Mouse (Mus musculus): Measurements from ENCODE around the gene Grin3b.

Grin3b gene

DNA sequence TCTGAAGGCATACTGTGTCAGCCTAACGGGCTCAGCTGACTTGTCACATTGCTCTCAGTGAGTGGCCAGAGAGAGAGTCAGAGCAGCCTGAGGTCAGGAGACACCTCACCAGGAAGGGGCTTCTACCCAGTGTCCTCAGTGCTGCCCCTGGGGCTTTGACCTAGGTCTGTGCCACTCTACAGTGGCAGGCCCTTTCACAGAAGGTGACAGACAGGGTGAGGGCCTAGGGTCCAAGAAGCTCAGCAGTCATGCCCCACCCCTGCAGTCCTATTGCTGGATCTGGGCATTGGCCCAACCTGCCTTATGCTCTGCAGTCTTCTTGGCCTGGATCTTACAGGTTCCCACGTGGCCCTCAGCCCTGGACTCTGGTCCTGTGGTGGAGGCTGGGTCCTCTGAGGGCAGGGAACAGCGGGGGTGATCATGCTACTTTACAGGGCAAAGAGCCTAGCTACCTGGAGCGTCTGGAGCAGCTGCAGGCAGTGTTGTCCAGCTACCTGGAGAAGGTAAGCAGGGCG is 3.6 kb upstream of the Grin3b start:
- peak; percentile 55 for DNase-seq (ENCODE audit: low read depth, low spot score)

DNA sequence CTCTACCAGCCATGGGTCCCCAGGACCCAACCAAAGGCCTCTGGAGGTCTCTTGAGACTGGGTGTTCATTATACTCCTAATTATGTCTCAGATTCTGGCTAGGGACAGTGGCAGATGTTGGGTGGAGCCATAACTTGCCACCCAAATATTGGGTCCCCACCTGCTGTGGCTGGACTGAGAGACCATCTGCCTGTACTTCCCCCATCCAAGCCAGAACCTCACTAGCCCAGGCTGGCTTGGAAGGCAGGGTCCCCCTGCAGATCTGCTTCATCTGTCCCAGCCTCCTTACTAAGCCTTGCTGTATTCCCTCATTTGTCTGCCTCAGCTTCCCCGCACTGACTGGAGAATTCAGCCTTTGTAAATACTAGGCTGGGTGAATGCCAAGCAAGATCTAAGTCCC is 2.3 kb upstream of the Grin3b start:
- DNase-seq (ENCODE audit: low read depth, low spot score) = no peak

DNA sequence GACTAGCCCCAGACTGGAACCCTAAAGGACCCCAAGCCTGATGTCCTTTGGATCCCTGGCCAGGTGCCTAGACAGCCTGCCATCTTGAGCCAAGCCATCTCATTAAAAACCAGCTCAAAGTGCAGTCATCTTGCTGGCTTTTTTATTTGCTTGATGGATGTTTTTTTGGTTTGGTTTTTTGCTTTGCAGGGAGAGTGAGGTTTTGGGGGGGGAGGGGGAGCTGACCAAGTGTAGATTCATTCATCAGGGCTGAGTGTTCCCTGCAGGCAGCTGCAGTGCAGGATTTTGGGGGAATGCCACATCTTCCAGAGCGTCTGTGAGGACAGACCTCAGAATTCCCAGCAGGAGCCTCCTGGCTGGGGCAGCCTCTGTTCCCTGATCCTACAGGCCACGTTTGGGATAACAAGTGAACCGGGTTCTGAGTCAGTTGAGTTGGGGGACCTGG is 1.4 kb upstream of the Grin3b start:
- DNase-seq (ENCODE audit: low read depth, low spot score) = no peak

DNA sequence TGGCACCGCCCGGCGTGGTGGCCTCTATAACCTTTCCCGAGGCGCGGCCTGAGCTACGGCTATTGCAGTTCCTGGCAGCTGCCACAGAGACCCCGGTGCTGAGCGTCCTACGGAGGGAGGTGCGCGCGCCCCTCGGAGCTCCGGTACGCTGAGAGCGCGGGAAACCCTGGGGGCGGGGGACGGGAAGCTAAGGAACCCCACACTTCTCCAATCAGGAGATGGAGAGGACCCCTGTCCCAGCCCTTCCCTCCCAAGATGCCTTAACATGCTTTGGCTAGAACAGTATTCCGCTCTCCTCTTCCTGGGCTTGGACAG is 625 bp downstream of the Grin3b start:
- DNase-seq (ENCODE audit: low read depth, low spot score) = no peak

DNA sequence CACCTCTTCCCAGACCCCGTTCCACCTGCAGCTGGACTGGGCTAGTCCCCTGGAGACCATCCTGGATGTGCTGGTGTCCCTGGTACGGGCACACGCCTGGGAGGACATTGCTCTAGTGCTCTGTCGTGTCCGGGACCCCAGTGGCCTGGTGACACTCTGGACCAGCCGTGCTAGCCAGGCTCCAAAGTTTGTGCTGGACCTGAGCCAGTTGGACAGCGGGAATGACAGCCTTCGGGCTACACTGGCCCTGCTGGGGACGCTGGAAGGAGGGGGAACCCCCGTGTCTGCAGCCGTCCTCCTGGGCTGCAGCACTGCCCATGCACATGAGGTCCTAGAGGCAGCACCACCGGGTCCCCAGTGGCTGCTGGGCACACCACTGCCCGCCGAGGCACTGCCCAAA is 2.3 kb downstream of the Grin3b start:
- no peak for DNase-seq (ENCODE audit: low read depth, low spot score)

DNA sequence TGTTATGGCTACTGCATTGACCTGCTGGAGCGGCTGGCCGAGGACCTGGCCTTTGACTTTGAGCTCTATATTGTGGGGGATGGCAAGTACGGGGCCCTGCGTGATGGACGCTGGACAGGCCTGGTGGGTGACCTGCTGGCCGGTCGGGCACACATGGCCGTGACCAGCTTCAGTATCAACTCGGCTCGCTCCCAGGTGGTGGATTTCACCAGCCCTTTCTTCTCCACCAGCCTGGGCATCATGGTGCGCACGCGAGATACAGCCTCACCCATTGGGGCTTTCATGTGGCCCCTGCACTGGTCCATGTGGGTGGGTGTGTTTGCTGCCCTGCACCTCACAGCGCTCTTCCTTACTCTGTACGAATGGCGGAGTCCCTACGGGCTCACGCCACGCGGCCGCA is 3.6 kb downstream of the Grin3b start:
- DNase-seq (ENCODE audit: low read depth, low spot score) = no peak

DNA sequence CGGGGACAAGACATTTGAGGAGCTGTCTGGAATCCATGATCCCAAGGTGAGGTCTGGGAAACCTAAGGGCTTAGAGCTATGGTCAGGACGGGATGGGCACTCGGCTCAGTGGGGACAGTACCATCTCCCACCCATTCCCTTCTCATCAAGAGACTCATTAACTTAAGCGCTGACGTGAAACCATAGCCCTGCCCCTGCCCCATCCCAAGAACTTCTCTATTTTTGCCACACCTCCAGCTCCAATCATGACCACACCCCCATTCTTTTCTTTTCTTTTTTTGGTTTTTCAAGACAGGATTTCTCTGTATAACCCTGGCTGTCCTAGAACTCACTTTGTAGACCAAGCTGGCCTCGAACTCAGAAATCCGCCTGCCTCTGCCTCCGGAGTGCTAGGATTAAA is 4.2 kb downstream of the Grin3b start:
- DNase-seq (ENCODE audit: low read depth, low spot score) = no peak

DNA sequence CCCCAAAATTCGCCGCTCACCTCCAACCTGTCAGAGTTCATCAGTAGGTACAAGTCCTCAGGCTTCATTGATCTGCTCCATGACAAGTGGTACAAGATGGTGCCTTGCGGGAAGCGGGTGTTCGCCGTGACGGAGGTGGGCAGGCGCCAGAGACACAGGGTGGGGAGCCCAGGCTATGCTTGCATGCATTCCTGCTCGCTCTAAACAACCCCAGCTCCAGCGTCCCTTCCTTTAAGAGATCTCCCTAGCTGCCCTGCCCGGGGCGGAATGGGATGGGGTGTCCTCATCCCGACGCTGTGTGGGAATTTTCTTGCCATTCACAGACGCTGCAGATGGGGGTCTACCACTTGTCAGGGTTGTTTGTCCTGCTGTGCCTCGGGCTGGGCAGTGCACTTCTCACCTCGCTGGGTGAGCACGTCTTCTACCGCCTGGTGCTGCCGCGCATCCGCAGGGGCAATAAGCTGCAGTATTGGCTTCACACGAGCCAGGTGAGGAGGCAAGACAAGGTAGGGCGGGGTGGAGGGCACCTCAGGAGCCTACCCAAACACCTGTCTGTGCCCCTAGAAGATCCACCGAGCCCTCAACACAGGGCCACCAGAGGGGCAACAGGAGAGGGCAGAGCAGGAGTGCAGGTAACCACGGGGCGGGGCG is 5.7 kb downstream of the Grin3b start:
- DNase-seq (ENCODE audit: low read depth, low spot score) = no peak

DNA sequence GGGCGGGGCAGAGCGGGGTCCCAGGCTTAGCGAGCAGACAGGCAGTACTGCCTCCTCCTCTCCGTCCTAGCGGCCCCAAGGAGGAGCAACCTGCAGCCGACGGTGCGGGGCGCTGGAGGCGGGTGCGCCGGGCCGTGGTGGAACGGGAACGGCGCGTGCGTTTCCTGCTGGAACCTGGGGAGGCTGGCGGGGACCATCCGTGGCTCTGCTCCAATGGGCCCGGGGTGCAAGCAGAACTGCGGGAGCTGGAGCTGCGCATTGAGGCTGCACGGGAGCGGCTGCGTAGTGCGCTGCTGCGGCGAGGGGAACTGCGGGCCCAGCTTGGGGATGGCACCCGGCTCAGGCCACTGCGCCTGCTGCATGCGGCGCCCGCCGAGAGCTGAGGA is 6.2 kb downstream of the Grin3b start:
- no peak for DNase-seq (ENCODE audit: low read depth, low spot score)

DNA sequence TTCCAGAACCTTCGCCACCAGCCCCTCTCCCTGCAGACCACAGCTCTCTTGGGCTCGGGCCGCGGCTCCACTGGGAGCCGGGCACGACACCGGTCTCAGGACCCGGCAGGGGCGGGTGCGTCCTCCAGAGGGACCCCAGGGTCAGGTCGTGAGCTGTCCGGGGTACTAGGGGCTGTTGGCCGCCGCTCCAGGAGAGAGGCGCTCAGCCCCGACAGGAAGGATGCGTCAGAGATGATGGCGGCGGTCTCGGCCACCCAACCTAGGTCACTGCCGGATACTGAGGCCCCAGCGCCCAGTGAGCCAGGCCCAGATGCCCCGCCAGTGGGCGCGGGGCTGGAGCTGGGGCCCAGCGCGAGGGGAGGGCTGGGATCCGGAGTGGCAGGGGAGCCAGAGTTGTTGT is 6.8 kb downstream of the Grin3b start:
- DNase-seq (ENCODE audit: low read depth, low spot score) = no peak

DNA sequence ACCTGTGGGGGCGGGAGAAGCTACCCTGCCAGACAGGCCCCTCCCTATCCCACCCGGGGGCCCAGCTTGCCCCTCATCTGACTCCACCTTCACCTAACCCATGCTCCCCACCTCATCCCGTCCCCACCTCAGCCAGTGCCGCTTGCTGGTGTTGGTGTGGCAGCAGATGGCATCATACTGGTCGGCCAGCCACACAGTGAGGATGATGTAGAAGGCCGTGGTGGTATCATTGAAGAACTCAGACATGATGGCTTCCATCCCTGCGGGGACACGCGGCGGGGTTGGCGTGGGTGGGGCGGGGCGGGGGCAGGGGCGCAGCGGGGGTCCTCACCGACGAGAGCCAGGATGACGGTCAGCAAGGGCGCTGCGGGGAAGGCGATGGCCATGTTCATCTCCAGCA is 7.5 kb downstream of the Grin3b start:
- no peak for DNase-seq (ENCODE audit: low read depth, low spot score)

DNA sequence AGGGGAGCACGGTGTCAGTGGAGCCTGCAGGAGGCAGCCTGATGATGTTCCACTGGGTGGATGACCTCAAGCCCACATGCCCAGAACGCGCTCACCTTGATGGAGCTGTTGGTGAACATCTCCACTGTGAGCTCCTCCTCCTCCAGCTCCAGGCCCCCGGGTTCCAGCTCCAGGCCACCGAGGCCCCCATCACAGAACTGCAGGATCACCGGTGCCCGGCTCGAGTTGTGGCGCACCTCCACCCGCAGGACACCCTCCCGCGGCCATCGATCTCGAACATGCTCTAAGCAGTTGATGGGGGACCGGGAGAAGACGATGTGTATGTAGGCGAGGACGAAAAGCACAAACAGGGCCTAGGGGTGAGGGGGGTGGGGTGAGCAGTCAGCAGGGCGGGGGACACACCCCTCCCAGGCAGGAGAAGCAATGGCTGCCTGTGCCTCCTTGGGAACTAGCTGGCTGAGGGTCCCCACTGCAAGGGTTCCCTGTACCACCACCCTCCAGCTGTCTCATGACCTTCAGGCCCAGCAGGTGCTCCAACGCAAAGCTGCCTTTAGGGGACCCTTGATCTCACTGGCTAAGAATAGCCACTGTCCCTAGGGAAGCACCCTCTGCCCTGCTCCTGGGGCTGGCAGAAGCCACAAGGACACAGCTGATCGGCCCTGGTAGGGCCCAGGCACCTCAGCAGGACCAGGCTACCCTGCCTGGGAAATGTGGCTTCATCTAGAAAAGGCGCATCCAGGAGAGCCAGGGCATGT is 9.1 kb downstream of the Grin3b start:
- peak; percentile 83 for DNase-seq (ENCODE audit: low read depth, low spot score)

DNA sequence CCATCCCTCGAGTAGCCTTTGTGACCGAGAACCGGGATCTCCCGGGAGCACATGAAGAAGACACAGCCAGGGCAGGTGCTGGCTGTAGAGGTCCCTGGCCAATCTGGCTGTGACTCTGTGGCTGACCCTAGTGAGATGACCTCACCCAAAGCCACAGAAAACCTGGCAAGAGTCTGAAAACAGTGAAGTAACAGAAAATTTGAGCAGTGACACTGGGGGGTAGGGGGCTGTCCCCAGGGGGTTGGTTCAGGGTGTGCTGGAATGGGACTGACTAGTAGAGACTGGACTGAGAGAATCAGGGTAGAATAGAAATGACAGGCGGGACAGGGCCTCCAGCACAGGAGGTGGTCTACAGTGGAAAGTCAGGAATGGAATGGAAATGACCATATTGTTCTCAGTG is 12.7 kb downstream of the Grin3b start:
- no peak for DNase-seq (ENCODE audit: low read depth, low spot score)

DNA sequence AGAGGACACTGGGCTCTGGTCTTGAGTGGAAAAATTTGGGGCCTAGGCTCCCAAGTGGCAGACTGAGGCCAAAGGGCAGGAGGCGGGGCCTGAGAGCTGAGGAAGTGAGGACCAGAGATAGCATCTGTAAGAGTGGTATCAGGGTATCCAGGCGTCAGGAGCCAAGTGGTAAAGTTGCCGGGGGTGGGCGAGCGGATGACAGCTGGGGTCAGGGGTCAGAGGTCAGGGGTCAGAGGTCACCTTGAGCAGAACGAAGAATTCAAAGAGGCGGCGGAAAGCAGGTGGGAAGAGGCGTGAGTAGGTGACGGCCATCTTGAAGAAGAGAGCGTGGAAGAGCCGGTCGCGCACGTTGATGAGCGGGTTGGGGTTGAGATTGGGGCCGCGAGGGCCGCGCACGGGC is 13.2 kb downstream of the Grin3b start:
- peak; percentile 71 for DNase-seq (ENCODE audit: low read depth, low spot score)

DNA sequence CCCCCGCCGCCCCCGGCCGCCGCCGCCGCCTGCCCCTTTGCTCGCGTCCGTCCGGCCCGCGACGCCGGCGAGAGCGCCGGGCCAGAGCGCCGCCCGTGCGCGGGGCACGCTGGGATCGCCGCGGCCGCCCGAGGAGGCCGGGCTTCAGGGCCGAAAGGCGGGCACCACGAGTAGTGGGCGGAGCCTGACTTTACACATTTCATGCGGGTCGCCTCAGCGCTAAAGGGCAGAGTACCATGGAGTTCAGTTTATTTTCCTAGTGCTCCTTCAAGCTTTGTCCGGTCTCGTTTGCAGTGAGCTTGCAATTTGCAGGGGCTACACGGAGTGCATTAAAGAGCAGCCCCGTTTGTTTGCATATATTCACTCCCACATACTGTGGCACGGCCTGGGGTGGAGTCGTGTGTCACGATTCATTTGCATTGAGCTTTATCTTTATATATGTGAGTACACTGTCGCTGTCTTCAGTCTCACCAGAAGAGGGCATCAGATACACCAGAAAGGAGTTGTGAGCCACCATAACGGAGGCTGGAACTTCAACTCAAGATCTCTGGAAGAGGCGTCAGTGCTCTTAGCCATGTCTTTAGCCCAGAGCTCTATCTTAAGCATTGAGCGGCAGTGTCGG is 13.8 kb downstream of the Grin3b start, which contains the start of gene Tmem259:
TSS of gene Tmem259 (minus strand) at position 136 of the 622 bp plus-strand sequence.
- peak; percentile 78 for DNase-seq (ENCODE audit: low read depth, low spot score)

DNA sequence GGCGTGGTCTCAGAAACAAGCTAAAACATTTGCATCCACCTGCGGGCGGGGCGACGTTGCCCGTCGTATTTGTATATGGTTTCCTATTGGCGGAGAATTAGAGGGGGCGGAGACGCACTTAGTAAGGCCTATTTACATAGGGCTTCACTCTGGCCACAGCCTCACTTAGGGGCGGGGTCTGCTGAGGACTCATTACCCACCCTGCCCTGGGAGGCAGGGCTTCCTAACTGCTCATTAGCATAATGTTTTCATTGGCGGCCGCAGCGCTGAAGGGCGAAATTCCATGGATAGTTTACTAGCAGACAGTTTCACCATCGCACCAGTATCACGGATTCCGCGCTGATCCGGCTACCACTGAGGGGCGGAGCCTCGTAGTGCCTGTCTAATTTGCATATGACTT is 14.4 kb downstream of the Grin3b start:
- DNase-seq (ENCODE audit: low read depth, low spot score) = peak; percentile 99

DNA sequence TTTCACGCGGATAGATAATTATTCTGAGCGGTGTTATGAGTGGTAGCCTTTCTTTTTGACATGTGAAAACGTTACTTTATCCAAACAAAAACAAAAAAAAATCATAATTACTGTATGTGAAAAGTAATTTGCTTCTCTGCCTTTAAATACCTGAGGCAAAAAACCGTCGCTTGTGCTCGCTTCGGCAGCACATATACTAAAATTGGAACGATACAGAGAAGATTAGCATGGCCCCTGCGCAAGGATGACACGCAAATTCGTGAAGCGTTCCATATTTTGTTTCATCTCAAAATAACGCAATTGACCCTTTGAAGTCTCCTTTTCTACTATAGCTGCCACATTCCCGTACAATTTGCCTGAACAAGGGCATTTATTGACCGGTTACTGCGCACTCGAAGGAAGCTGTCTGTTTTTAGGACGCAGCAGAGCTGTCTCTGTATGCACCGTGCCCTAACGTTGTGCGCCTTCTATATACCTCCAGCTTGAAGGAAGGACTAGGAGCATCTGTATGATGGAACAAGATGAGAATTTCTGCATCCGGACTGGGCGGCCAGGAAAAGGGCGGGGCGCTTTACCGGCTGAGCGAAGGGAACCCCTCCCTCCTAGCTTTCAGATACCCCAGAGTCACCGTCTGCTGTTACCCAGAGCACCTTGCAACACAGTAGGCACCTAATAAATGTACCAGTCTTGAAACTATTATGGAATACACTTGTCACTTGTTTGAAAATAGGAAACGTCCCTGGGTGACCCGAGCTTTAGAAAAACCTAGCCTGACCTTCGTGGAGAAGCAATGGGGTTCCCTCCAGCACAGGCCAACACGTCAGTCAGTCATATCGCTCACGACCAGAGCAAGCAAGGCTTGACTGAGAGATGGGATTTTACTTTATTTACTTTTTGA is 15.1 kb downstream of the Grin3b start:
- peak; percentile 65 for DNase-seq (ENCODE audit: low read depth, low spot score)

DNA sequence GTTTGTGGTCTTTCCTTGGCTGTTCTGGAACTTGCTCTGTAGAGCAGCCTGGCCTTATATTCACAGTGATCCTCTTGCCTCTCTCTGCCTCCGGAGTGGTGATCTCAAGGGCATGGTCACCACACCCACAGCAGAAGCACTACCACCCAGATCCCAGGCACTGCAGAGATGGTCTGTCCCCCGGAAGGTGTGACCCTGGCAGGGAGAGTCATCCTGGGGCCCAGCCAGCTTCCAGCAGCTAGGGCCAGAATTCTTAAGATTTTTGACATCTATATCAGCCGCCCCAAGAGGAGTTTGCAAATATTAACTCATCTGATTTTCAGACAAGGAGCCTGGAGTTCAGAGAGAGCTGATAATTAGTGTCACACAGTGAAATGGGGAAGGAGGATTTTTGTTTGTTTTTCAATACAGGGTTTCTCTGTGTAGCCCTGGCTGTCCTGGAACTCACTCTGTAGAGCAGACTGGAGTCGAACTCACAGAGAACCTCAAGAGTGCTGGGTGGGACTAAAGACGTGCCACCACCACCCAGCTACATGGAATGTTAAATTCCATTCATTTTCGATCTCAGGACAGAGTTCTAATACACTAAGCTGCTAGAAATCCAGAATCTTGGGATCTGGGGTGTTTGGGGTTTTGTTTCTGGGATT is 15.8 kb downstream of the Grin3b start:
- DNase-seq (ENCODE audit: low read depth, low spot score) = no peak

DNA sequence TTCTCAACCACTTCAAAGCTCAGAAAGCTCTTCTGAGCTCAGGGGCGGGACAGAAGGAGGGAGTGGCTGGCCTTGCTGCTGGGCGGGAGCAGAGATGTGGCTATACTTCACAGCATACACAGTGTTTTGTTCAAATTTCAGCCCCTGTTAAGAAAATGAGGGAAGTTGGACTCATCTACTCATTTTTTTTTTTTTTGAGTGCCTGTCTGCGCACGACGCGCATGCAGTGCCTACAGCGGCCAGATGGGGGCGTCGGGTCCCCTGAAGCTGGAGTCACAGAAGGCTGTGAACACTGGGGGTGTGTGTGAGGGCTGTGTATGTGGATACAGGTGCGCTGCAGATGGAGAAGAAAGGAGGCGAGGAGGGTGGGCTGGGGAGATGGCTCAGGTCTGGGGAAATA is 16.4 kb downstream of the Grin3b start:
- peak; percentile 77 for DNase-seq (ENCODE audit: low read depth, low spot score)

DNA sequence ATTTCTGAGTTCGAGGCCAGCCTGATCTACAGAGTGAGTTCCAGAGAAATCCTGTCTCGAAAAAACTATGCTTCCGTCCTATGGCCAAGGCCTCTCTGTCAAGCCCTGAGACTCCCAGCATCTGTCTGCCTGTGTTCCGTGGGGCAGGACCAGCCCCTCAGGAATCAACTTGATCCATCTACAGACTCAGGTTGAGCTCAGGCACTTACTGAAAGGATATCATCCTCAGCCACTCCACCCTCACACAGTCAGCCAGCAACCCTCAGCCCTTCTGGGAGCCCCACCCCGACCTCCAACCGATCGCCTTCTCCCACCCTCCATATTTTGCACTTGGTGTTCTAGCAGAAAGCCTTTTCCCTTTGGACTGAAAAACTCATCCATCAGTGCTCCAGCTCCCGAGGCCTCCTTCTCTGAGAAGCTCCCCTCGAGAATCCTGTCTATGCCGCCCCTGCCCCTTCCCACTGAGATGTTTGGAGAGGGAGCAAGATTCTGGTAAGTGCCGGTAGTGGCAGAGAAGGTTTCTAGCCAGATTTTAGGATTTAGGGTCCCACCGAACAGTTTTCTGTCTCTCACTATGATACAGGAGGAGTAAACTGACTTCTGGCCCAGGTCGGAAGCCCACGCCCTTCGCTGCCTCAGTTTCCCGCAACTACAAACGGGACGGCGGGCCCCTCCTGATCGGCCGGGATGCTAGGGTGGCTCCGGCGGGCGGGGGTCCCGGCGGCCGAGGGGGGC is 17.4 kb downstream of the Grin3b start:
- DNase-seq (ENCODE audit: low read depth, low spot score) = no peak
